Mouse (Mus musculus): ENCODE data around the gene Plaur.

DNA sequence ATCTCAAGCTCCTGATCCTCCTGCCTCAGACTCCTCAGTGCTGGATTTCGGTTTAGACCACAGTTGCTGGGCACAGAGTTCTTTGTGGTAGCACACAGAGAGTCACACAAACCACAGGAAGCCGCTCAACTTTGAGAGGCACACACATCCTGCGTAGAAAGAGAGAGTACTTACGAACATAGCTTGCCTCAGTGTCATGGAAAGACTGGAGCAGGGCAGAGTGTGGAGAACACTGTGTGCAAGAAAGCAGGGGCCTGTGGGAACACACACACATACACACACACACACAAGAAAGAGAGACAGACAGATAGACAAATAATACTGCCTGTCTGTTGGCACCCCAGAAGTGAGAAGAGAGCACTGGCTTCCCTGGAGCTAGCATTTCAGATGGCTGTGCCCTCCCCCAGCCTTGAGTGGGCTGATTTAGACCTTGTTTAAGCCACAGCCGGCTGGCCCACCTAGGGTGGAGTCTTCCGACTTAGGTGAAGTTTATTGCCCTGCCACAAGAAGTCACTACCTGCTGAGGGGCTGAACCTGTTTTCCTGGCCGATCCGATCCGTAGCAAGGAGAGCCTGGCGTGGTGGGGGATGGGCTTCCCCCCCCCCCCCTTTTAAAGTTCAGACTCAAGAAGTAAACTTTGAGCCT lies 4.4 kb upstream of the Plaur start:
- TF ChIP-seq POLR2A (IDR thresholded peaks at IDR 0.05; ENCODE audit: borderline replicate concordance, extremely low read depth, insufficient read depth, insufficient read length, poor library complexity, severe bottlenecking) (no peak), CTCF (IDR thresholded peaks at IDR 0.05; ENCODE audit: borderline replicate concordance, extremely low read depth, insufficient read depth, insufficient read length) (no peak)

All from brain, embryonic 14.5 days (tissue).